Mouse (Mus musculus): ENCODE results near the gene Adcy6.
"Not testable (repeated sequence)": the region's sequence is repeated elsewhere in the genome, so short reads cannot be mapped to it uniquely, and the experiment has no call there.

Adcy6 gene

GRCm38 (mm10) chr15:98602191-98602881, 7.5 kb downstream of the Adcy6 start:
- in situ Hi-C loops (cut with MseI, MboI) = no loop called here

- in situ Hi-C loops (cut with MseI, MboI) = no loop called here
Observed at GRCm38 (mm10) chr15:98601832-98602190, 8.1 kb downstream of the Adcy6 start.

GRCm38 (mm10) chr15:98600036-98600709, 9.7 kb downstream of the Adcy6 start:
- in situ Hi-C loops (cut with MseI, MboI) = no loop called here

- in situ Hi-C loops (cut with MseI, MboI) = no loop called here
Observed at GRCm38 (mm10) chr15:98596609-98597008, 13.3 kb downstream of the Adcy6 start.

GRCm38 (mm10) chr15:98595049-98595448, 14.8 kb downstream of the Adcy6 start:
- in situ Hi-C loops (cut with MseI, MboI) = no loop called here

- in situ Hi-C loops (cut with MseI, MboI) = no loop called here
Observed at GRCm38 (mm10) chr15:98594193-98594592, 15.7 kb downstream of the Adcy6 start.

GRCm38 (mm10) chr15:98591396-98591795, 18.5 kb downstream of the Adcy6 start:
- in situ Hi-C loops (cut with MseI, MboI) = no loop called here

- in situ Hi-C loops (cut with MseI, MboI) = no loop called here
Observed at GRCm38 (mm10) chr15:98589640-98590336, 20.1 kb downstream of the Adcy6 start.

- in situ Hi-C loops (cut with MseI, MboI) = no loop called here
Observed at GRCm38 (mm10) chr15:98587751-98588150, 22.1 kb downstream of the Adcy6 start.

- in situ Hi-C loops (cut with MseI, MboI) = not testable (repeated sequence)
Observed at GRCm38 (mm10) chr15:98586141-98586540, 23.7 kb downstream of the Adcy6 start.

- in situ Hi-C loops (cut with MseI, MboI) = no loop called here
Observed at GRCm38 (mm10) chr15:98585421-98585820, 24.5 kb downstream of the Adcy6 start.

- in situ Hi-C loops (cut with MseI, MboI) = loop anchor here in 1 of 2 experiments (5.0 kb wide), 1 partner anchor 34 kb away; no protein-coding TSS in a partner anchor
Observed at GRCm38 (mm10) chr15:98582996-98583395, 26.9 kb downstream of the Adcy6 start.

GRCm38 (mm10) chr15:98582410-98582809, 27.5 kb downstream of the Adcy6 start:
- in situ Hi-C loops (cut with MseI, MboI) = loop anchor here in 1 of 2 experiments (5.0 kb wide), 1 partner anchor 35 kb away; no protein-coding TSS in a partner anchor

- in situ Hi-C loops (cut with MseI, MboI) = loop anchor here (5.0 kb wide), 1 partner anchor 37 kb away; no protein-coding TSS in a partner anchor
Observed at GRCm38 (mm10) chr15:98579795-98580464, 29.9 kb downstream of the Adcy6 start.

- in situ Hi-C loops (cut with MseI, MboI) = loop anchor here in 1 of 2 experiments (5.0 kb wide), 1 partner anchor 38 kb away; no protein-coding TSS in a partner anchor
Observed at GRCm38 (mm10) chr15:98579310-98579709, 30.6 kb downstream of the Adcy6 start.

- in situ Hi-C loops (cut with MseI, MboI) = no loop called here
Observed at GRCm38 (mm10) chr15:98573293-98573692, 36.6 kb downstream of the Adcy6 start.

- in situ Hi-C loops (cut with MseI, MboI) = no loop called here
Observed at GRCm38 (mm10) chr15:98570873-98571538, 38.9 kb downstream of the Adcy6 start, which contains the start of the genes Ccnt1 and 4930415O20Rik. Gene Ccnt1, minus strand, starts transcription at chr15:98570923. Gene 4930415O20Rik, plus strand, starts transcription at chr15:98571004.

GRCm38 (mm10) chr15:98569795-98570365, 40.0 kb downstream of the Adcy6 start:
- in situ Hi-C loops (cut with MseI, MboI) = no loop called here

GRCm38 (mm10) chr15:98569216-98569615, 40.7 kb downstream of the Adcy6 start:
- in situ Hi-C loops (cut with MseI, MboI) = no loop called here

GRCm38 (mm10) chr15:98568256-98569033, 41.4 kb downstream of the Adcy6 start:
- in situ Hi-C loops (cut with MseI, MboI) = no loop called here

All from mouse trophoblast stem cell (cell line).